Mouse (Mus musculus): ENCODE results near the gene Gm43951. TPM values are rescaled to one million over a fixed set of nuclear protein-coding genes. Genes with fewer than 3 reads are reported as not detected.

Gm43951 gene
- polyA plus RNA-seq (2014; fragmentation: Nextera tagmentation; extraction: Ambion mirVana) = 0.11 and 0.16 TPM in 2 replicates

- Histone ChIP-seq H3K4me2 (ENCODE audit: low read depth) (peak within 1 kb of the TSS; percentile 51), H3K36me3 (ENCODE audit: control insufficient read depth, insufficient read depth, low read length) (0 out of 2 replicates have a peak, but pooled peaks cover 2% of the 10 kb centered on the region), H3K9ac (ENCODE audit: low read length) (peak within 1 kb of the TSS; percentile 78), H3K4me1 (ENCODE audit: control insufficient read depth, insufficient read depth, low read length) (peaks cover 13% of the 10 kb centered on the region), H3K27ac (ENCODE audit: low read depth, low read length) (peak within 1 kb of the TSS; percentile 15; the same call in 1 of the 2 replicates), H3K9me3 (ENCODE audit: control insufficient read depth, low read length) (no peaks in the 10 kb centered on the region), H3K27me3 (ENCODE audit: control insufficient read depth, insufficient read depth, low read length) (no peaks in the 10 kb centered on the region), H3K4me3 (ENCODE audit: low read depth, low read length) (peak within 1 kb of the TSS; percentile 87)
- WGBS = under 1% methylated on average over 43 of the region's 43 CpGs
- peak; percentile 61 for ATAC-seq (ENCODE audit: insufficient read depth, low FRiP score, low TSS enrichment)
- peak; percentile 35 for DNase-seq (ENCODE audit: low spot score)
Observed at GRCm38 (mm10) chr11:72206341-72207203, at the start of gene Gm43951. Gene Gm43951, minus strand, starts transcription at chr11:72206840.

- no peak for DNase-seq (ENCODE audit: low spot score)
- H3K4me1 ChIP-seq (ENCODE audit: control insufficient read depth, insufficient read depth, low read length) = no peaks in the 10 kb centered on the region
- no peak for ATAC-seq (ENCODE audit: insufficient read depth, low FRiP score, low TSS enrichment)
- H3K9ac ChIP-seq (ENCODE audit: low read length) = no peak overlapping the region
- no peaks in the 10 kb centered on the region for H3K9me3 ChIP-seq (ENCODE audit: control insufficient read depth, low read length)
- H3K27ac ChIP-seq (ENCODE audit: low read depth, low read length) = no peak overlapping the region
- no peaks in the 10 kb centered on the region for H3K27me3 ChIP-seq (ENCODE audit: control insufficient read depth, insufficient read depth, low read length)
- no peak overlapping the region for H3K4me2 ChIP-seq (ENCODE audit: low read depth)
- H3K4me3 ChIP-seq (ENCODE audit: low read depth, low read length) = no peak overlapping the region
- no peaks in the 10 kb centered on the region for H3K36me3 ChIP-seq (ENCODE audit: control insufficient read depth, insufficient read depth, low read length)
- WGBS = 85% methylated on average over 2 of the region's 2 CpGs
Observed at GRCm38 (mm10) chr11:72256441-72256840, 49.8 kb upstream of the Gm43951 start.

- Histone ChIP-seq H3K4me2 (ENCODE audit: low read depth) (no peak overlapping the region), H3K36me3 (ENCODE audit: control insufficient read depth, insufficient read depth, low read length) (no peaks in the 10 kb centered on the region), H3K4me3 (ENCODE audit: low read depth, low read length) (no peak overlapping the region), H3K4me1 (ENCODE audit: control insufficient read depth, insufficient read depth, low read length) (no peaks in the 10 kb centered on the region), H3K27me3 (ENCODE audit: control insufficient read depth, insufficient read depth, low read length) (no peaks in the 10 kb centered on the region), H3K9me3 (ENCODE audit: control insufficient read depth, low read length) (no peaks in the 10 kb centered on the region), H3K27ac (ENCODE audit: low read depth, low read length) (no peak overlapping the region), H3K9ac (ENCODE audit: low read length) (no peak overlapping the region)
- DNase-seq (ENCODE audit: low spot score) (no peak), ATAC-seq (ENCODE audit: insufficient read depth, low FRiP score, low TSS enrichment) (no peak)
- 92% methylated on average over 4 of the region's 4 CpGs for WGBS
Observed at GRCm38 (mm10) chr11:72255629-72256028, 49.0 kb upstream of the Gm43951 start.

- Histone ChIP-seq H3K4me3 (ENCODE audit: low read depth, low read length) (no peak overlapping the region), H3K27ac (ENCODE audit: low read depth, low read length) (no peak overlapping the region), H3K27me3 (ENCODE audit: control insufficient read depth, insufficient read depth, low read length) (no peaks in the 10 kb centered on the region), H3K4me2 (ENCODE audit: low read depth) (no peak overlapping the region), H3K9me3 (ENCODE audit: control insufficient read depth, low read length) (no peaks in the 10 kb centered on the region), H3K4me1 (ENCODE audit: control insufficient read depth, insufficient read depth, low read length) (no peaks in the 10 kb centered on the region), H3K9ac (ENCODE audit: low read length) (no peak overlapping the region), H3K36me3 (ENCODE audit: control insufficient read depth, insufficient read depth, low read length) (no peaks in the 10 kb centered on the region)
- DNase-seq (ENCODE audit: low spot score) (no peak), ATAC-seq (ENCODE audit: insufficient read depth, low FRiP score, low TSS enrichment) (no peak)
- WGBS = 82% methylated on average over 8 of the region's 8 CpGs
Observed at GRCm38 (mm10) chr11:72245196-72245753, 38.6 kb upstream of the Gm43951 start.

GRCm38 (mm10) chr11:72240062-72240860 lies 33.6 kb upstream of the Gm43951 start:
- no peak overlapping the region for H3K4me2 ChIP-seq (ENCODE audit: low read depth)
- H3K4me3 ChIP-seq (ENCODE audit: low read depth, low read length) = no peak overlapping the region
- no peaks in the 10 kb centered on the region for H3K9me3 ChIP-seq (ENCODE audit: control insufficient read depth, low read length)
- H3K36me3 ChIP-seq (ENCODE audit: control insufficient read depth, insufficient read depth, low read length) = no peaks in the 10 kb centered on the region
- H3K27ac ChIP-seq (ENCODE audit: low read depth, low read length) = no peak overlapping the region
- H3K9ac ChIP-seq (ENCODE audit: low read length) = no peak overlapping the region
- DNase-seq (ENCODE audit: low spot score) (no peak), ATAC-seq (ENCODE audit: insufficient read depth, low FRiP score, low TSS enrichment) (no peak)
- H3K4me1 ChIP-seq (ENCODE audit: control insufficient read depth, insufficient read depth, low read length) = no peaks in the 10 kb centered on the region
- H3K27me3 ChIP-seq (ENCODE audit: control insufficient read depth, insufficient read depth, low read length) = no peaks in the 10 kb centered on the region
- 80% methylated on average over 4 of the region's 4 CpGs for WGBS

- no peak for ATAC-seq (ENCODE audit: insufficient read depth, low FRiP score, low TSS enrichment)
- no peaks in the 10 kb centered on the region for H3K36me3 ChIP-seq (ENCODE audit: control insufficient read depth, insufficient read depth, low read length)
Observed at GRCm38 (mm10) chr11:72234013-72234412, 27.4 kb upstream of the Gm43951 start.

GRCm38 (mm10) chr11:72232991-72233390 lies 26.4 kb upstream of the Gm43951 start:
- no peak overlapping the region for H3K9ac ChIP-seq (ENCODE audit: low read length)
- H3K4me2 ChIP-seq (ENCODE audit: low read depth) = no peak overlapping the region
- DNase-seq (ENCODE audit: low spot score) = no peak
- 60% methylated on average over 1 of the region's 1 CpGs for WGBS
- no peaks in the 10 kb centered on the region for H3K27me3 ChIP-seq (ENCODE audit: control insufficient read depth, insufficient read depth, low read length)
- H3K27ac ChIP-seq (ENCODE audit: low read depth, low read length) = no peak overlapping the region
- H3K4me3 ChIP-seq (ENCODE audit: low read depth, low read length) = no peak overlapping the region
- no peaks in the 10 kb centered on the region for H3K4me1 ChIP-seq (ENCODE audit: control insufficient read depth, insufficient read depth, low read length)
- no peaks in the 10 kb centered on the region for H3K36me3 ChIP-seq (ENCODE audit: control insufficient read depth, insufficient read depth, low read length)
- ATAC-seq (ENCODE audit: insufficient read depth, low FRiP score, low TSS enrichment) = no peak
- H3K9me3 ChIP-seq (ENCODE audit: control insufficient read depth, low read length) = no peaks in the 10 kb centered on the region

More at GRCm38 (mm10) chr11:72234013-72234412, 27.4 kb upstream of the Gm43951 start:
- H3K4me3 ChIP-seq (ENCODE audit: low read depth, low read length) = no peak overlapping the region
- H3K27ac ChIP-seq (ENCODE audit: low read depth, low read length) = no peak overlapping the region
- H3K9me3 ChIP-seq (ENCODE audit: control insufficient read depth, low read length) = no peaks in the 10 kb centered on the region
- DNase-seq (ENCODE audit: low spot score) = no peak
- H3K27me3 ChIP-seq (ENCODE audit: control insufficient read depth, insufficient read depth, low read length) = no peaks in the 10 kb centered on the region
- no peak overlapping the region for H3K9ac ChIP-seq (ENCODE audit: low read length)
- 78% methylated on average over 5 of the region's 5 CpGs for WGBS
- no peaks in the 10 kb centered on the region for H3K4me1 ChIP-seq (ENCODE audit: control insufficient read depth, insufficient read depth, low read length)
- no peak overlapping the region for H3K4me2 ChIP-seq (ENCODE audit: low read depth)

GRCm38 (mm10) chr11:72232068-72232467 lies 25.4 kb upstream of the Gm43951 start:
- WGBS = 83% methylated on average over 7 of the region's 7 CpGs
- Histone ChIP-seq H3K9ac (ENCODE audit: low read length) (no peak overlapping the region), H3K4me3 (ENCODE audit: low read depth, low read length) (no peak overlapping the region), H3K4me2 (ENCODE audit: low read depth) (no peak overlapping the region), H3K27me3 (ENCODE audit: control insufficient read depth, insufficient read depth, low read length) (no peaks in the 10 kb centered on the region), H3K27ac (ENCODE audit: low read depth, low read length) (no peak overlapping the region), H3K9me3 (ENCODE audit: control insufficient read depth, low read length) (no peaks in the 10 kb centered on the region), H3K4me1 (ENCODE audit: control insufficient read depth, insufficient read depth, low read length) (no peaks in the 10 kb centered on the region), H3K36me3 (ENCODE audit: control insufficient read depth, insufficient read depth, low read length) (no peaks in the 10 kb centered on the region)
- ATAC-seq (ENCODE audit: insufficient read depth, low FRiP score, low TSS enrichment) (no peak), DNase-seq (ENCODE audit: low spot score) (no peak)

All from neural tube, embryonic 11.5 days (tissue).